Mouse (Mus musculus) right cerebral cortex, adult 2 months (tissue): ENCODE results near the gene Serpinf2.

Experiments
- DNase-seq, 2 experiments: peaks; one replicate each; pipeline ENCODE4 v3.0.0; 2021 to 2022; ENCODE audit warnings: low spot score in 2 of 2

The Serpinf2 gene

DNA sequence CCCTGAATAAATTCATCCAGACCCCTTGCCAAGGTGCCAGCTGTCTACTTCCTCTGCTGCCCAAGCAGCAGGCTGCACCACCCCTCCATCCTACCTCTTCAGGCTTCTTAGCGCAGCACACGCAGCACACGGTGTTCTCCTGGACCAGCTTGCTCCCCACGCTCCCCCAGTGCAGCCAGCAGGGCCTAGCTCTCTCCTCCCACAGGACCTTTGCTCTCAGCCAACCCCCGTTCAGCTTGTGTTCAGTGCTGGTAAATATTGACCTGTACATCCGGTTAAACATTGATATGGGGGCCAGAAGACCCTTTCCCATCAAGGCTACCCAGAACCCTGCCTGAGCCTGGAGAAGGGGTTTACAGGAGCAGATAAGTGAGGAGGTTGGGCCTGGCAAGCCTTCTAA lies at the start of gene Serpinf2:
Gene Serpinf2 (minus strand): TSS at position 229 of the 400 bp plus-strand sequence.
- no peak for DNase-seq

DNA sequence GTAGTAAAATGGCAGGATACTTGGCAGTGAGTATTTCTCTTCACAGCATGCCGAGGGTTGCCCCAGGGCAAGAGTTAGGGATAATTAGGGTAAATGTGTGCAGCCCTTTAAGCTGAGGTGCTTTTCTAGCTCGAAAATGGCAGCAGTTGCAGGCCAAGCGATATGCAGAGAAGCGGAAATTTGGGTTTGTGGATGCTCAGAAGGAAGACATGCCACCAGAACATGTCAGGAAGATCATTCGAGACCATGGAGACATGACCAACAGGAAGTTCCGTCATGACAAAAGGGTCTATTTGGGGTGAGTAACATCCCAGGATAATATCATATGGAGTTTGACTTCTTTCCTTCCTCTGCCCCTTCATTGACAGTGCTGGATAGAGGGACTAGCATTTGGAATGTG lies 48.1 kb upstream of the Serpinf2 start:
- DNase-seq: no peak

DNA sequence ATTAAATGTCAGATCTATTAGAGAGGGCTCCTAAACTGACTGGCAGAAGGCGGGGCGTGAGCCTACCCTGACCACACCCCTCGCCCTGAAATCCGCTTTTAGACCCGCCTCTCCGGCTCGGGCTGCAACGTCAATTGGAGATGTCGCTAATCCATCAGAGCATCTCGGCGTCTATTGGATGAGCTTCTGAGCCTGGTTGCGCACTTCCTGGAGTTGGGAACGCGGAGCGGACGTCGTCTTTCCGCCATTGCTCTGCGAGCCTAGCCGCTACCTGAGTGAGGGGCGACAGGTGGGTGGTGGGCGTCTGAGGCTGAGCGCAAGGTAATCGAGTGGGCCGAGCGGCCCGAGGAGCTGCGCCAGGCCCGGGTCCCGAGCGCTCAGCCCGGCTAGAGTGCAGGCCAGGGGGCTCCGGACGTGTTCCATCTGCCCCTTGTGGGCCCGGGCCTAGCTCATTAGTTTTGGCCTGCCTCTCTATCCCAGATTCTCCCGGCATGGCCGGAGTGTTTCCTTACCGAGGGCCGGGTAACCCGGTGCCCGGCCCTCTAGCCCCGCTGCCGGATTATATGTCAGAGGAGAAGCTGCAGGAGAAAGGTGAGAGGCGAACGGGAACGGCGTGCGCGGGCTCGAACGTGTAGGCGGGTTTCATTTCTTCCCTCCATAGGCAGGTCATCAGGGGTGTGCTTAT lies 47.4 kb upstream of the Serpinf2 start, which contains the start of gene Prpf8:
Gene Prpf8 (plus strand): TSS at position 216 of the 685 bp plus-strand sequence.
- peak; percentile 99 to 100 for DNase-seq

DNA sequence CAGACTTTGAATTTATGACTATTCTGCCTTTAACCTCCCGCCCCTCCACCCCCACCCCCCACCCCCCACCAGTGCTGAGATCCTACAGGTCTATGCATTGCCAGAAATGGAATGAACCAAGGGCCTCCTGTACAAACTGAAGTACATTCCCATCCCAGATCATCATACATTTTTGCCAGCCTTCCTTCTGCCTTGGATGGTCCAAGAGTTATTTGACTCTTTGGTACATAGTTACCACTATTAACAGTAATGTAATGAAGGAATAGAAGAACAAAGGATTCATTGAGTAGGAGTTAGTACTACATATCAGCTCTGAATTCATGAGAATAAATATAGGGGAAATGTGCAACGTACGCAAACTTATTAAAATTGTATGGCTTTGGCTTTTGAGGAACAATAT lies 46.8 kb upstream of the Serpinf2 start:
- DNase-seq: no peak

DNA sequence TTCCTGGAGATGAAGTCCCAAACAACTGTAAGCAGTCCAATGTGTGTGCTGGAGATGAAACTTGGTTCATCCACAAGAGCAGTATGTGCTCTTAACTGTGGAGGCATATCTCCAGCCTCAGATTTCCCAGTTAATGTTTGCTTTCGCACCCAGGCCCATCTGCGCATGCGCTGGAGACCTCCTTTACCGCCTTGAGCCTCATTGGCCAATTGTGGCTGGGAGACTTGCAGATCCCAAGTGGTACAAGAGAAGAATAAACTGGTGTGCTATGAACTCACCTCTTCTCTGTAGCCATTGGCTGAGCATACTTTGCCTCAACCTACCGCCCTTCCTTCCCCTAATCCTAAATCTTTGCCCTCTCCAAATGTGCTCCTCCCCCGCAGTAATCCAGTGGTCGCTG lies 34.0 kb upstream of the Serpinf2 start:
- no peak for DNase-seq

DNA sequence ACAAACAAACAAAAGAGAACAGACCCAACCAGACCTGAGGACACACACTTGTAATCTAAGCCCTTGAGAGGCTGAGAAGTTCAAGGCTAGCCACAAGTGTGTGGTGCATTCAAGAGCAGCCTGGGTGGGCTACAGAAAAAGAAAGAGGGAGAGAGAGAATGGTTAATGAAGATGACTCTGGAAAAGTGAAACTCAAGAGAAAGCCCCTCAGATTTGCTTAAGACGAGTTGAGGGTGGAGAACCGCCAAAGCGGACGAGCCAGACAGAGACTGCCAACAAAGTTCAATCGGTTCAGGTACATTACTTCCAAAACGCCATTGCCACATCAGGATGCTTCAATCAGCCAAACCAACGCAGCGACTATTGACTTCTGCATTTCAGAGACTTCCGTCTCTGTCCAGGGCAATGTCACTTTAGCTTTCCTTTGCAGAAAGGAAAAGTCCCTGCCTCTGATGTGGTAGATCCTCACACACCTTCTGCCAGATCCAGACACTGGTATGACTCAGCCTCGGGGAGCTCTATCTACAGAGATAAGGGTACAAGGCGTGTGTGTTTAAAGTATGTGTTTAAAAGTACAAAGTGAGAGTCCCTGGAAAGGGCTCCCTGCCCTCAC lies 33.2 kb upstream of the Serpinf2 start:
- no peak for DNase-seq

DNA sequence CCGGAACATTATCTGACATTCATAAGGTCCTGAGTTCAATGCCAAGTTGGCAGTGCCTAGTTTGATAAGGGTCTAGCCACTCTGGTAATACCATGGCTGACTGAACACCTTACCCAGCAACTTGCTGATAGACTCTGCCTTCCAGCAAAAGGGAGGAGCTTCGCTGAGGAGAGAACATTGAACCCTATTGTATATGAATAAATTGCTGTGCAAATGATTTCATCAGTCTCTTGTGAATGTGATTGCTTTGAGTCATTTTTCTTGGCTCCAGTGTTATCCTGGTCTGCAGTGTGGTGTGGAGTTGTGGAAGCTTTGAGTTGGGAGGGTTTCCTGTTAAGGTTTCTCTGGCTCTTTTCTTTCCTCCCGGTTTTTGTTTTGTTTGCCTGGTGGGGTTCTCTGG lies 31.3 kb upstream of the Serpinf2 start:
- no peak for DNase-seq

DNA sequence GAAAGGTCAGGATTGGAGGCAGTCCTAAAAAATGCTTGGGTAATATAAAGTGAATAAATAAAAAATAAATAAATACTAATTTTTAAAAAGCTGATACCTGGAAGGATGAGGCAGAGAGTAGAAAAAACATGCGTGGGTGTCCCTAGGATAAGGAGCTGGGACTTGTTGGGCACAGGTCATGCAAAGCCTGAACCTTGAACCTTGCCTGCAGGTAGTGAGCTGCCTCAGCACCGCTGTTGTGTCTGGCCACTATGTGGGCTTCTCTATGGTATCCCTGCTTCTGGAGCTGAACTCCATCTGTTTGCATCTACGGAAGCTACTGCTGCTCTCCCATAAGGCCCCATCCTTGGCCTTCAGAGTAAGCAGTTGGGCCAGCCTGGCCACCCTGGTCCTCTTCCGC lies 29.9 kb upstream of the Serpinf2 start:
- no peak for DNase-seq

DNA sequence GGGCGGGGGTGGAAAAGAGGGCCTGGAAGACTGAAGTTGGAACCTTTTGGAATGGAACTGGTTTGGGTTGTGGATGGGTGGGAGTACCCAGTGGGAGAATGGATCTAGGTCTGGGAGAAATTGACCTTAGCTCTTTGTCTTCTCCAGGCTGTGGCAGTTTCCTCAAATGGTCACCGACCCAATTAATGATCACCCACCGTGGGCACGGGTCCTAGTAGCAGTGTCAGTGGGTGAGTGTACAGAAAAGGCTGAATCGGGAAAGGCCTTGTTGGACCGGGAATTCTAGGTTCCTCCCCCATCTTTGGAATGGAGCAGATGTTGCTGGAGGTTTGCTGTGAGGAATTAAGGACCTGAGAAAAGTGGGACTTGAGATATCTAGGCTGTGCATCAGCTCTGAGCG lies 29.0 kb upstream of the Serpinf2 start:
- no peak for DNase-seq

DNA sequence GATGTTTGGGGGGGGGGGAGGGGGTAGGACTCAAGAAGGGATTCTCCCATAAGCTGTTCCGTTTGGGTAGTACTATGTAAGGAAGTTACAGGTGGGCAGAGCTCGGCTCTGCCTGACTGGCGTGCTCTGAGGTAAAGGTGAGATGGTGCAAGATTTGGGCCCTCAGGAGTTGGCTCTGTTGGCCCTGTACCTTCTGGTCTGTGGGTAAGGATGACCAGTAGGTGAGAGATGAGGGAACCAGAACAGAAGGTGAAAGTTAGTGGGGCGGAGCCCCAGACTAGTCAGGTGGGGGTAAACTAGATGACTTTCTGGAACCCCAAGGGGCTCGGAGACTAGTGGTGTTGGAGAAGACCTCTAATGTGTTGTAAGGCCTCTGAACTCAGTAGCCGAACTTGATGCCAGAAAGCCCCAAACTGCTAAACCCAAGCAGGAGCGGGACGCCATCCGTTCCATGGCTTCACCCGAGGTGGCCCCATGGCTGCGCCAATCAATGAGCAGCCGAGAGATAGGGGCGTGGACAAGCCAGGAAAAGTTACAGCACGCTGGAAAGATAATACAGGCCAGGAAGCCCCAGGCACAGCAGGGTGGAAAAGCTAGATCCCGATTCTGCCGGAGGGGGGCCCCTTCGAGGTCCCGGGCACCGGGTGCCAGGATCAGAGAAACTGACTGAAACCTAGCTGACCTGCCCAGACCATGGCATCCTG lies 28.3 kb upstream of the Serpinf2 start:
- no peak for DNase-seq

DNA sequence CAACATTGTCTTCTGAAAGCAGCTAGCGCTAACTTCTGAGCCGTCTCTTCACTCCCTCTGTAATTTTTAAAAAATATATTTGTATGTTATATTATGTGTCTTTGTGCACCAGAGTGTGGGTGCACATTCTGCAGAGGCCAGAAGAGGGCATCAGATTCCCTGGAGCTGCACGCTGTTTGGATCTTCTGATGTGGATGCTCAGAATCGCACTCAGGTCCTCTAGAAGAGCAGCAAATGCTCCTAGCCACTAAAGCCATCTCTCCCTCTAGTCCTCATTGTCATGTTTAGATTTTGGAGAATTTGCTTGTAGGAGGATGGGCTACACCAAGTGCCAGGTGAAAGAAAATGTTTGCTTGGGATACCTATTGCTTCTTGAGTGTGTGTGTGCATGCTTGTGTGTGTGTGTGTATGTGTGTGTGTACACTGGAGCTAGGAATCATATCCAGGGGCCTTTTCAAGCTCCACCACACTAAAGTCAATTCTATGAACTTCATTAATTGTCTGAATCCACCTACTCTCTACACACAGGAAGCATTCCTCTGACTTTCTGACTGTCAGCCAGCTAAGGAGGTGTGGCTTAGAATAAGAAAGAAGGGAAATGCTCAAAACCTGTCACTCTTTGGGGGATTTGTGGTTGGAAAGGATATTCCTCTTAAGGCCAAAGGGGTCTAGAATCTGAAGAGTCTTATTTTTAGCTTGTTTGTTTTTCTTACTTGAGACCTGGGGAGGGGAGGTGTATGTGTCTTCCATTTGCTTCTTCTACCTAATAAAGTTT lies 27.5 kb upstream of the Serpinf2 start:
- no peak for DNase-seq

DNA sequence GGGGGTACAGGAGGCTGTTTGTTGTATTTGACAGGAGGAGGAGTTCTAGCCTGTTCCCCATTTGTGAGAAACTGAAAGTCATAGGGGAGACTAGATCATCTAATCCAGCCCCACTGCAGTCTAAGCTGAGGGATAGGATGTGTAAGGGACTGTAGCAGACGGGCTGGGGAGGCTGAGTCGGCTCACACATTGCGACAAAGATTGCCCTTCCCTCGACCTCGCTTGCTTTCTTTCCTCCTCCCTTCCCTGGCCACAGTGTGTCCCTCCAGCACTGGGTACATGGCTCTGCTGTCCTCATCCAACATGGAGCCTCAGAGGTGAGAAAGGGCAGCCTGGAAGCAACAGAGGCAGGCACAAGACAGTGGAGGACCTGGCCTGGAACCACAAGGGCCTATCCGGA lies 25.7 kb upstream of the Serpinf2 start:
- DNase-seq: no peak

DNA sequence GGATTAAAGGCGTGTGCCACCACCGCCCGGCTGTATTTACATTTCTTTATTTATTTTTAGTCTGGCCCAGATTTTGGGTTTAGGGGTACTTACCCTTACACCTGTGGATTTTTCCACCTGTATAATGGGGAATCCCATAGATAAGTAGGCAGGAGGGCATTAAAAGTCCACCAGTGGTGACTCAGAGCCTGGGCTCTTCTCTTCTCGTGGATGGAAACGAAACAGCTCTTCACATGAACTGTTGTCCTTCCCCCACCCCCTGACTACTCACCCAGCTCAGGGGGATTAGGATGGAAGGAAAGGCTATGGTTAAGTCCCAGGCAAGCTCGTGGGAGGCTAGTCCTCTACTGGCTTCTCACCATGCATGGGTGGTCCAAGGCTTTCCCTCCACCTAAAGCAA lies 25.0 kb upstream of the Serpinf2 start:
- DNase-seq: no peak

DNA sequence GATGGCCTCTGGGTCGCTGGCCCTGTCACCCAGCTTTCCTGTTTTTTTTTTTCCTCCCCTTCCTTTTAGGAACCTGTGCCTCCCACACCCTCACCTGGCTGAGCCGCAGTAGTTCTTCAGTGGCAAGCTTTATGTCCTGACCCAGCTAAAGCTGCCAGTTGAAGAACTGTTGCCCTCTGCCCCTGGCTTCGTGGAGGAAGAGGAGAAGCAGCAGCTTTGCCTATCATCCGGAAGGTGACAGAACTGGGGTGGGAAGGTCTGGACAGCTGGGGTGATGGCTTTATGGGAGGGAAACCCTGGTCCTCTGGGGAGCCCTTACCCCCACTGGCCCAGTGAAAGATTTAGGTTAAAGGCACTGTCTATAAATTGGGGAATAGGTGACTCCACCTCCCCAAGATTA lies 24.2 kb upstream of the Serpinf2 start:
- DNase-seq: no peak

DNA sequence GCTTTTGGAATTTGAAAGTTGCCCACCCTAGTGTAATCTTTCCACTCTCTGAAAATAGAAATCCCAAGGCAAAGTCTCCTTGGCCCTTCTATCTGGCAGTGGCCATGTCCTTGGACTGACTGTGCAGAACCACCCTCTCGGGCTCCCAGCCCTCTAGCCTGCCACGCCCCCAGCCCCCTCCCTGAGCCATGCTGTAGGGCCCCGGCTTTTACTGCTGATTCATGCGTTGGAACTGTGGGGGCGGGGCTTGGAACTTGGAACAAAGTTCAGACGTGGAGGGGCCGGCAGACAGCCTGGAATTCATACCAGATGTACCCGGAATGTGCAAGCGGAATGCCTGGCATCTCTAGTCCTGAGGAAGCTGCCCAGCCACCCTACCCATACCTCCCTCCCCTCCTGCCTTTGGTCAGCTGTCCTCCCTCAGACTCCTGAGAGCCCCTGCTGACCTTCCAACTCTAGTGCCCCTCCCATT lies 23.5 kb upstream of the Serpinf2 start:
- peak; percentile 59 for DNase-seq

DNA sequence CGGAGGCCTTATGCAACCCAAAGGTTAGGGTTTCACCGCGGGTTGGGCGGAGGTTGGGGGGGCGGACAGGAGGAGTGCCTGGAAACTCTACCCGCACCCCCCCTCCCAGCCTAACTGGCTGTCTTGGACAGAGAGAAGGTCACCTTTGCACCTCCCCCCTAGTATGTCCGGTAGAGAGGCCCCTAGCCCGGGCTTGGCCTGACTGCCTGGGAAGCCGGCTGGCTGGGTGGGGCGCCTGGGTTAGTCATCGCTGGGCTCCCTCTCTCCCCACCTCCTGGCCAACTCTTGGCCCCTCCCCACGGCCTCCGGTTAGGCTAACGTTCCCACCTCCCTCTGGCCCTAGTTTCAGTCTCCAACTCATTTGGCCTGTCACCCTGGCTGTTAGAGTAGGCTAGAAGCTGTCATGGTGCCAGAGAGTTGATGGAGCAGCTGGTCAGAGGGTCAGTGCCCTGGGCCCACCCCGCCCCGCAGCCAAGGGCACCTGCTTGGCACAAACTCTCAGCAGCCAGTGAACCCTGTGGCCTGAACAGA lies 22.9 kb upstream of the Serpinf2 start:
- no peak for DNase-seq

DNA sequence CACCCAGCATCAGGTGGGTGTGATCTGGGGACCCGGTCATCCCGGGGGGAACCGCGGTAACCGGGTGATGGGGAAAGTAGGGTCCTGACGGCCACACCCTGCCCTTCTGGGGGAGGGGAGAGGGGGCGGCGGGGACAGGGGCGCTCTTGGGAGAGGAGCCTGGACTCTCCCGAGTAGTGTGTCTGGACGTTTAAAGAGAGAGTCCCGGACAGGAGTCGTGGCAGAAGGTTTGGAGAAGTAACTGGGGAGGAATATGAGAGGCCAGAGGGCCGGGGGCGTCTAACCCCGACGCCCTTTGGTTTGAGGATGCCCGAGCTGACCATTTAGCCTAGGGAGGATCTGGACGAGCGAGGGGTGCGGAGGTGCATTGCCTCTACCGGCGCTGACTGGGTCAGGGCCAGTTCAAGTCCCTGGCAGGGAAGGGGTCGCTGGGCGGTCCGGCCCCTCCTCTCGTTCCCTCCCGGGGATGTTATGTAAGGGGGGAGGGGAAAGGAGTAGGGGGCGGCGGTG lies 22.4 kb upstream of the Serpinf2 start:
- no peak for DNase-seq

DNA sequence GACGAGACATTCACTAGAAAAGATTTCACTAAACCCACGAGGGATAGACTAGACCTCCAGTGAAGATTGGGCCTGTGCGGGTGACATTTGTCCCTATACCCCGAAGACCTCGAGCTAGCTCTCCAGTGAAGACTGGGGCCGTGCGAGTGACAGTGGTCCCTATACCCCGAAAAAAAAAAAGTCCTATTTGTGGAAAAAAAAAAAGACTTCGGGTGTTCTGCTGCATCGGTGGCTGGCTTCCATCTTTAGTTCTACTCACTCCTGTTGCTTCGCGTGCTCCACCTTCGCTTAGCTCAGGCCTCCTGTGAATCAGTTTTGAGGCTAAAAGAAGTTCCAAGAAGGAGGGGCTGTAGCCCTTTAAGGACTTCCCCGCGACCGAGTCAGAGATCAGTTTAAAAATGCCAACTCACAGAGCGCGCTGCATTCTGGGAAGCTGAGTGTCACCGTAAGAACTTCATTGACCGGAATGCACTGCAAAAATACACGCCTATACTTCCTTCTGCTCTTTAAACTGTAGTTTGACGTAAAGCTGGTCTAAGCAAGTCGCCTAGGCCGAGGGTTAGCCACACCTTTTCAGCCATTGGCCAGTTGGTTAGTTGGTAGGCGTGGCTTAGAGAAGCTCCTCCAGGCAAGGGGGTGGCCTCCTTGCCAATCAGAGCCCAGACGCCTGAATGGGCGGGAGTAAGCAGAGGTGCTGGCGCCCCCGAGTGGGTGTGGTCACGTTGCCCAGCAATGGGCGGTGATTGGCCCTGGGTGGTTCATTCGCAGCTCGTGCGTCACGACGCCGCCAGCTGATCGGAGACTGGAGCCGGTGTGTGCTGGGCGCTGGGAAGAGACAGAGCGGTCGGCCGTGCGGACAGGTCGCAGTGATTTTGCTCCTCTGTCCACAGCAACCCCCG lies 21.7 kb upstream of the Serpinf2 start, which contains the start of gene Tlcd2:
Gene Tlcd2 (plus strand): TSS at position 872 of the 899 bp plus-strand sequence.
- DNase-seq: peak; percentile 99

DNA sequence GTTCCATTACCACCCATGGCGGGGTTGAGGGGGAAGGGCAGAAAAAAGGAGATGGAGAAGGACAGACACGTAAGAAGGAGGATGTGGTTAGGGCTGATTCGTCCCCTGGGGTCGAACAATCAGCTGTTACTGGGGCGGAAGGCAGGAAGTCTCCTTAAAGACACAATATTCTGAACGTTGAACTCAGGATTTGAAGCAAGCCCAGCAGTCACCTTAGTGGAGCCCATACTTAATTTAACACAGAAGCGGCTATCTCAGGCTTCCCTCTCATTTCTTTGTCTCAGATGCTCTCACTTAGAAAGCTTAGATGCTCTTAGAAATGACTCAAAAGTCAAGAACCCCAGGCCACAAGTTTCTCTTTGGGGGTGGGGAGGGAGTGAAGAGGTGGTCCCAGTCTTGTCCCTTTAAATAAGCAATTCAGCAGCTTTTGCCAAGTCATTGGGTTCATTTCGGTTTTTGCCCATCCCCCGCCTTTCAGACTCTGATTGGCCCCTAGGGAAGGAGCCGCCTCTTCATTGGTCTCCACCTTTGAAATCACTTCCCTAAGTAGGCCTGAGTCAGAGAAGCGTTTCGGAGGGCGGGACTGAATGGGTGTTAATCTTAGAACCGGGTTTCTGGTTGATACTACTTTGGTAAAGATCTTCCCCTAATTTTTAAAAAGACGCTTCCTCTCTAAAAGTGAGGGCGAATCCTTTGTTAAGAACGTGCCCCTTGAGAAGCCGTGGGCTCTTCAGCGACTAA lies 20.9 kb upstream of the Serpinf2 start:
- DNase-seq: peak; percentile 91

DNA sequence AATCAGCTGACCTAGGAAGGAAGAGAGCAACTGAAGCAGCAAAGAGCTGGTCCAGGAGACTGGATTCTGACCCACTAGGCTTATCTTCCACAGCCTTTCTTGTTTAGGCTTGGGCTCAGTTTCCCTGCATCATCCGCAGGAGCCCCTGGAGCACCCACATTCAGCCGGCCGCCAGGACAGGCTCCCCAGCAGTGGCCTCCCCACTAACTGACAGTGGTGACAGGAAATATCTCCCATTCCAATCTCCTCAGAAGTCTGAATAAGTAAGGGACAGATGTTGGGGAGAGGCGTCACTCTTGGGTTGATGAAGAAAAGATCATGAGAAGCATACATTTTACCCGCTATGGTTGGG lies 20.3 kb upstream of the Serpinf2 start:
- DNase-seq: no peak
